Mouse (Mus musculus) frontal cortex, postnatal 36 days (tissue): ENCODE data around the gene Mrps15.

Source experiments
- DNase-seq, 2 experiments: peaks; one replicate each; pipeline ENCODE4 v3.0.0; 2022; ENCODE audit warnings: low spot score in 2 of 2

Gene Mrps15

GRCm38 (mm10) chr4:126046851-126047585 lies at the start of gene Mrps15:
Gene Mrps15 (plus strand): TSS chr4:126046925.
- DNase-seq = peak; percentile 84 to 85

- DNase-seq = no peak
Measured at GRCm38 (mm10) chr4:125997826-125998225, 48.9 kb upstream of the Mrps15 start.

- DNase-seq = no peak
Measured at GRCm38 (mm10) chr4:126001311-126002199, 45.2 kb upstream of the Mrps15 start.

GRCm38 (mm10) chr4:126017676-126018332 lies 28.9 kb upstream of the Mrps15 start:
- no peak for DNase-seq

- DNase-seq = no peak
Measured at GRCm38 (mm10) chr4:126018966-126019538, 27.7 kb upstream of the Mrps15 start.

GRCm38 (mm10) chr4:126024303-126024900 lies 22.3 kb upstream of the Mrps15 start, which contains the start of gene Csf3r:
Gene Csf3r (plus strand): TSS chr4:126024550.
- no peak for DNase-seq

- no peak for DNase-seq
Measured at GRCm38 (mm10) chr4:126025801-126026200, 20.9 kb upstream of the Mrps15 start.

GRCm38 (mm10) chr4:126027980-126028379 lies 18.7 kb upstream of the Mrps15 start:
- DNase-seq = no peak

- DNase-seq = no peak
Measured at GRCm38 (mm10) chr4:126029042-126029441, 17.7 kb upstream of the Mrps15 start.

GRCm38 (mm10) chr4:126030705-126031104 lies 16.0 kb upstream of the Mrps15 start:
- DNase-seq = no peak

- DNase-seq = no peak
Measured at GRCm38 (mm10) chr4:126035413-126035812, 11.3 kb upstream of the Mrps15 start.

GRCm38 (mm10) chr4:126051617-126052016 lies 4.9 kb downstream of the Mrps15 start:
- DNase-seq = peak; percentile 58 to 79

- no peak for DNase-seq
Measured at GRCm38 (mm10) chr4:126057207-126058133, 10.7 kb downstream of the Mrps15 start.

GRCm38 (mm10) chr4:126058134-126058996 lies 11.6 kb downstream of the Mrps15 start, which contains the start of gene Oscp1:
Gene Oscp1 (plus strand): TSS chr4:126058565.
- peak; percentile 91 to 96 for DNase-seq

- peak; percentile 67 to 85 for DNase-seq
Measured at GRCm38 (mm10) chr4:126058997-126059362, 12.3 kb downstream of the Mrps15 start.

GRCm38 (mm10) chr4:126062856-126063255 lies 16.1 kb downstream of the Mrps15 start:
- peak in 1 of 2 experiments; percentile 46 for DNase-seq

GRCm38 (mm10) chr4:126065241-126065640 lies 18.5 kb downstream of the Mrps15 start:
- DNase-seq = no peak

GRCm38 (mm10) chr4:126067401-126068077 lies 20.8 kb downstream of the Mrps15 start:
- peak; percentile 22 to 55 for DNase-seq

- DNase-seq = no peak
Measured at GRCm38 (mm10) chr4:126068842-126069241, 22.1 kb downstream of the Mrps15 start.
